Mouse (Mus musculus) lung, postnatal 0 days (tissue): ENCODE measurements around the gene Rps26. TPM values are rescaled to one million over a fixed set of nuclear protein-coding genes. Genes with fewer than 3 reads are reported as not detected.

Experiments
- ATAC-seq: fragments of 200-750 bp; cut with Nextera tagmentation; 2 replicates; pipeline ENCODE4 v1.8.0; 2017; ENCODE audit warnings: moderate library complexity
- DNase-seq: peaks from one replicate; pipeline ENCODE4 v3.0.0-alpha.2; 2016; ENCODE audit warnings: low spot score
- H3K27ac ChIP-seq: fragments of 300-500 bp; sonication (generic); 2 replicates; pipeline ENCODE4 v1.5.1; 2014; ENCODE audit warnings: antibody characterized with exemption, mild to moderate bottlenecking, low read length, mixed read lengths
- H3K27me3 ChIP-seq: fragments of 300-500 bp; sonication (generic); replicated peaks from 2 replicates; pipeline ENCODE4 v1.6.1; 2014; ENCODE audit warnings: low read length, mixed read lengths; ENCODE audit not compliant: insufficient read depth
- H3K36me3 ChIP-seq: fragments of 300-500 bp; sonication (generic); 2 replicates; pipeline ENCODE4 v1.6.1; 2014; ENCODE audit warnings: low read length, mixed read lengths; ENCODE audit not compliant: insufficient read depth
- H3K4me1 ChIP-seq: fragments of 300-500 bp; sonication (generic); 2 replicates; pipeline ENCODE4 v1.6.1; 2014; ENCODE audit warnings: antibody characterized with exemption, low read depth, low read length, mixed read lengths; ENCODE audit not compliant: insufficient read depth
- H3K4me2 ChIP-seq: fragments of 300-500 bp; sonication (generic); replicated peaks from 2 replicates; pipeline ENCODE4 v1.6.1; 2014; ENCODE audit warnings: low read depth, mild to moderate bottlenecking, low read length, moderate library complexity, mixed read lengths
- H3K4me3 ChIP-seq: fragments of 300-500 bp; sonication (generic); 2 replicates; pipeline ENCODE4 v1.5.1; 2014; ENCODE audit warnings: low read depth, low read length
- H3K9ac ChIP-seq: fragments of 300-500 bp; sonication (generic); replicated peaks from 2 replicates; pipeline ENCODE4 v1.6.1; 2014; ENCODE audit warnings: low read depth, mild to moderate bottlenecking
- H3K9me3 ChIP-seq: fragments of 300-500 bp; sonication (generic); 2 replicates; pipeline ENCODE4 v1.6.1; 2016; ENCODE audit warnings: low read length, mixed read lengths
- CTCF ChIP-seq: IDR thresholded peaks from 2 replicates; pipeline ENCODE4 v1.5.1; 2016; ENCODE audit warnings: antibody characterized with exemption, mild to moderate bottlenecking
- EP300 ChIP-seq: IDR thresholded peaks from 2 replicates; pipeline ENCODE4 v1.6.1; 2016; ENCODE audit warnings: antibody characterized with exemption, mild to moderate bottlenecking, control low read depth
- WGBS: fragments of 180-500 bp; shearing (Covaris S2); extraction: QIAGEN DNeasy Blood & Tissue Kit; methylation state at CpG from one replicate; pipeline ENCODE4 v1.1.7; 2014; 5-methylcytosine and 5-hydroxymethylcytosine counted together
- polyA plus RNA-seq: library from polyadenylated mRNA; unstranded; fragments of >200 nt; fragmentation: Nextera tagmentation; extraction: Ambion mirVana; gene quantifications from 2 replicates; pipeline ENCODE4 v1.2.1, GENCODE M21; 2015

The Rps26 gene
- polyA plus RNA-seq, 1 experiment from 2014 or later: 465 TPM

DNA sequence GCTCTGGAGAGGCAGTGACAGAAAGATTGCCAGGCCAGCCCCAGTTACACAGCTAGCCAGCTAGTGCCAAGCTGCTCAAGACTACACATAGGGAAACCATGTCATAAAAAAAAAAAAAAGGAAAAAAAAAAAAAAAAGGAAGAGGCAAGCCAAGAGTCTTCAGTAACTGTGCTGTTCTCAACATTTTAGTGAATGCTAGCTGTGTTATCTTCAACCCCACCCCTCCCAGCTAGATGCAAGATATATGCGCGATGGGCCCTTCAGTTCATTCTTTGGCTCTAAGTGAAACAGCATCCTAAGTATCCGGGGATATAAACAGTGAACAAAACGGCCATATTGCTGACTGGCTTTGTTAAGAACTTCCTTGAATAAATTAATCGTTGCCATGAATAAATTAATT, 33.8 kb downstream of the Rps26 start:
- H3K9ac ChIP-seq: no peak overlapping the region
- no peaks in the 10 kb centered on the region for H3K4me1 ChIP-seq
- H3K36me3 ChIP-seq: no peaks in the 10 kb centered on the region
- no peak for ATAC-seq
- H3K4me3 ChIP-seq: no peak overlapping the region
- no peak overlapping the region for H3K27ac ChIP-seq
- DNase-seq: no peak
- WGBS: 75% methylated on average over 5 of the region's 5 CpGs
- no peak for TF ChIP-seq EP300
- no peak for TF ChIP-seq CTCF
- no peak overlapping the region for H3K4me2 ChIP-seq
- no peaks in the 10 kb centered on the region; the same call in 1 of the 2 replicates for H3K27me3 ChIP-seq
- H3K9me3 ChIP-seq: no peaks in the 10 kb centered on the region

DNA sequence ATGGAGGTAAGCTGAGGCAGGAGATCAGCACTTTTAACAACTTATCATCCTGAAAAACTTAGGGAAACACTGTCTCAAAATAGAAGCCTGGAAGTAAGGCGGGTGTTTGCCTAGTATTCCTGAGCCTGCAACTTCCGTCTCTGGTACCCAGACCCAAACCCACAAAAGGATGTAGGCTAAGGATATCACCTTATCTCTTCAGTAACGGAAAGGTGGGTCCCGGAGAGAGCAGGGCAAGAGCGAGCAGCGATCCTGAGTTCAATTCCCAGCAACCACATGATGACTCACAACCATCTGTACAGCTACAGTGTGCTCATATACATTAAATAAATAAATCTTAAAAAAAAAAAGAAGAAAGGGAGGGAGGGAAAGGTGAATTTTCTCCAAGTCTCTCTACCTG, 35.1 kb downstream of the Rps26 start:
- 75% methylated on average over 6 of the region's 6 CpGs for WGBS

DNA sequence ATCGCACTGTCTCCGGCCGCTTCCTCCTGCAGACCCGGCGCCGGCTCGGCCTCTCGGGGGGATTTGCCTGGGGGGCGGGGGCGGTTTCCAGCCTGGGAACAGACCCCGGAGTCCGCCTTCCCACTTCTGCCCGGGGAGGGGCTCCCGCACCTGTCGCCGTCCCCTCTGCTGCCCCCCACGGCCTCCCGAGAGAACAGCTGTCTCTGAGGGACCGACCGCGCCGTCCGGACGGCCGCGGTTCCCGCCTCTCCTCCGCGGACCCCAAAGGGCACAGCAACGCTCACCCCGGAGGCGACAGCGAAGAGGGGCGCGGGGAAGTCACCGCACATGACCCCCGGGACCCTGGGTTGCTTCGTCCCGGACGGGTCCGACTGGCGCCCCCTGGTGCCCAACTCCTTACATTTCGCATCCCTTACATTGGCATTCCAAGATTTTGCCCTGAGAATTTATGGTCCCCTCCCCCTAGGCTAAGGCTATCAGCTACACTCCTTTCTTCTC, 36.3 kb downstream of the Rps26 start:
- WGBS: under 1% methylated on average over 27 of the region's 43 CpGs
- H3K27me3 ChIP-seq: no peaks in the 10 kb centered on the region; the same call in 1 of the 2 replicates
- no peaks in the 10 kb centered on the region for H3K4me1 ChIP-seq
- H3K4me3 ChIP-seq: peak overlapping the region; percentile 63
- peak; percentile 20 for ATAC-seq
- H3K4me2 ChIP-seq: peak overlapping the region; percentile 98
- TF ChIP-seq CTCF: peak; percentile 80
- TF ChIP-seq EP300: no peak
- peak overlapping the region; percentile 97 for H3K27ac ChIP-seq
- peak overlapping the region; percentile 51 for H3K9ac ChIP-seq
- no peaks in the 10 kb centered on the region for H3K36me3 ChIP-seq
- DNase-seq: peak; percentile 85
- H3K9me3 ChIP-seq: no peaks in the 10 kb centered on the region

More for the DNA sequence above, 35.1 kb downstream of the Rps26 start:
- H3K4me1 ChIP-seq: no peaks in the 10 kb centered on the region
- no peak overlapping the region for H3K4me3 ChIP-seq
- no peak overlapping the region for H3K27ac ChIP-seq
- no peak overlapping the region for H3K9ac ChIP-seq
- H3K27me3 ChIP-seq: no peaks in the 10 kb centered on the region; the same call in 1 of the 2 replicates
- no peak for TF ChIP-seq EP300
- no peak for TF ChIP-seq CTCF
- ATAC-seq (no peak), DNase-seq (no peak)
- no peaks in the 10 kb centered on the region for H3K9me3 ChIP-seq
- H3K4me2 ChIP-seq: no peak overlapping the region
- no peaks in the 10 kb centered on the region for H3K36me3 ChIP-seq

DNA sequence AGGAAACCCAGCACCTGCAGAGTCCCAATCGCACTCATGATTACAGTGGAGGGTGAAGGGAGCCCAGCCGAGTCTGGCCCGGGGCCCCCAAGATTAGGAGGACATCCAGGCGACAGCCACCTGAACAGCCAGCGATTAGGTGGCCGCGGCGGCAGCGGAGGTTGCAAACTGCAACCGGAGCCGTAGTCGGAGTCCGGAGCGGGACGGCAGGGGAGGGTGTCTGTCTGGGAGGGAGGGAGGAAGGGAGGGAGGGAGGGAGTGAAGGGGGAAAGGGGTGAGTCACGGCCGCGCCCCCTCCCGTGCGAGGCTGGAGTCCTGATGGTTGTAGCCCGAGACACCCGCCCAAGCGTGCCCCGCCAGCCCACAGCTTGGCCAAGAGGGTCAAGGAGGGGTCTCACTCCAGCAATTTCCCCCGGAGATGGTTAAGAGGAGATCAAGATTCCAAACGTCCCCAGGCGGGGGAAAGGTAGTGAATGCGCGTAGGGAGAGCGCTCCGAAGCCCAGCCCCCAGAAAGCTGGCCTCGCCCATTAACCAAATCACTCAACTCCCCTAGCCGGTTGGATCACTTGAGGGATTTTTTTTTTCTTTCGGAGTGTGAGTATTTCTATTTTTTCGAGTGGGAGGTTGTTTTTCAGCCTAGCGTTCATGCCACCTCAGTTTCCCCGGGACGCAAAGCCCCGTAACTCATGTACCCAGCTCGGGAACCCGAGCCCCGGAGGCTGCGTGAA, 36.9 kb downstream of the Rps26 start, which contains the start of gene Erbb3:
Erbb3 (minus strand) TSS at position 189 of the 729 bp plus-strand sequence.
- peak; percentile 74 for TF ChIP-seq EP300
- no peak for TF ChIP-seq CTCF
- under 1% methylated on average over 41 of the region's 43 CpGs for WGBS
- Histone ChIP-seq H3K9me3 (no peaks in the 10 kb centered on the region), H3K27ac (peak within 1 kb of the TSS; percentile 97), H3K9ac (peak within 1 kb of the TSS; percentile 62), H3K36me3 (no peaks in the 10 kb centered on the region), H3K27me3 (no peaks in the 10 kb centered on the region; the same call in 1 of the 2 replicates), H3K4me3 (peak within 1 kb of the TSS; percentile 63), H3K4me2 (peak within 1 kb of the TSS; percentile 98), H3K4me1 (no peaks in the 10 kb centered on the region)
- ATAC-seq (peak; percentile 84), DNase-seq (peak; percentile 89)

DNA sequence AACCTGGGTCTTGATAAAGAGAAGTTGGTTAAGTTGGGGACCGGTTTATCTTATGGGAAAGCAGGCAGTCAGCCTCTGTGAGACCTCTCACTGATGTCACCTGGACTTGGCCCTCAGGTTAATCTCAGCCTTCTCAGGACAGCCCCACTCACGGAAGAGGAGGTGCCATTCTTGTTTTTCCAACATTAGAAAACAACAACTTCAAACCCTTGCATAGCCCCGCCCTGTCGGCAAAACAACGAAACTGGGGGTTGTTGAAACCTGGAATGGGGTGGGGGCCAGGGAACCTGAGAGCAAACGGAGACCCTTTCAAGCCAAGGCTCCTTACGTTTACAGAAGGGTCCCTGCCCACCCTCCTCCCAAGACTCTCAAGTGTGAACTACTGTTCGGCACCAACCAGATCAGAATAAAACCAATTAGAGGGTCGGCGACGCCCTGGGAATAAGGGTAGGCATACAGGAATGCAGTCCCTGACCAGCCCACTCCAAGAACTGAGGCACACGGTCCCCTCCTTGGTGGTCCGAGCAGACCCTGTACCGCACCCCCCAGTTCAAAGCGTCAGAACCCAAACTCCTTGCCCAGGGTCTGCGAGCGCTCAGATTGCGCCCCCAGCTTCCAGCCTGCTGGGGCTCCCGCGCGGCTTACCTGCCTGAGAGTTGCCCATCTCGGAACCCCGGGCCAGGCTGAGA, 37.6 kb downstream of the Rps26 start:
- H3K4me3 ChIP-seq: peak overlapping the region; percentile 63
- H3K4me1 ChIP-seq: no peaks in the 10 kb centered on the region
- H3K4me2 ChIP-seq: peak overlapping the region; percentile 98
- ATAC-seq (peak; percentile 19), DNase-seq (peak; percentile 70)
- no peaks in the 10 kb centered on the region; the same call in 1 of the 2 replicates for H3K27me3 ChIP-seq
- TF ChIP-seq CTCF (no peak), EP300 (no peak)
- H3K36me3 ChIP-seq: no peaks in the 10 kb centered on the region
- H3K9ac ChIP-seq: peak overlapping the region; percentile 62
- 6% methylated on average over 23 of the region's 23 CpGs for WGBS
- peak overlapping the region; percentile 97 for H3K27ac ChIP-seq
- H3K9me3 ChIP-seq: no peaks in the 10 kb centered on the region

DNA sequence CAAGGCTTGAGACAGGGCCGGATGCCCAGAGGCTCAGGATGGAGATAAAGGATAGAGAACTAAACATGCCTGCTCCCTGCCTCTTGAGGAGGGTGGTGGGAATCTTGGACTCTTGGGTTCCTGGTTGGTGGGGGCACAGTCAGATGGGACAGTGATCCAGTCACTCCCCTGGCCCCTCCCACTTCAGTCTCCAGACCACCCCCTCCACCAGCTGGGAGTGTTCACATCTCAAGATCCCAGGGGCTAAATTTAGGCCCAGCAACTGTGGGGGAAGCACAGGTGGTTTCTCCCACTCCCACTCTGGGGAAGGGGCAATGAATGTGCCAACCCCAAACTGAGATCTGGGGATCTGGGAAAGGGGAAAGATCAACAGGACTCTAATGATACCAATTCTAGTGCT, 38.4 kb downstream of the Rps26 start:
- H3K27ac ChIP-seq: peak overlapping the region; percentile 97
- ATAC-seq: no peak
- H3K9me3 ChIP-seq: no peaks in the 10 kb centered on the region
- 13% methylated on average over 1 of the region's 1 CpGs for WGBS
- H3K4me1 ChIP-seq: no peaks in the 10 kb centered on the region
- TF ChIP-seq EP300 (no peak), CTCF (no peak)
- DNase-seq: no peak
- no peaks in the 10 kb centered on the region for H3K36me3 ChIP-seq
- H3K9ac ChIP-seq: 0 out of 2 replicates have a peak overlapping the region, but pooled peaks have one; percentile 23
- H3K4me2 ChIP-seq: peak overlapping the region; percentile 98
- H3K4me3 ChIP-seq: peak overlapping the region; percentile 63
- H3K27me3 ChIP-seq: no peaks in the 10 kb centered on the region; the same call in 1 of the 2 replicates
